Mouse (Mus musculus) Patski (cell line): ENCODE measurements around the gene D1Pas1. TPM values are rescaled to one million over a fixed set of nuclear protein-coding genes. Genes with fewer than 3 reads are reported as not detected.

Experiments
- ATAC-seq: fragments of 100-300 bp; one replicate; pipeline ENCODE4 v1.8.0; 2021
- CTCF ChIA-PET: fragments of 350-600 bp; sonication (Branson Sonifier 250); formaldehyde crosslinking; loops from one replicate; lab custom pipeline; 2022; ENCODE audit warnings: inconsistent platforms; lab: Charles Lee
- POLR2A ChIA-PET: fragments of 350-600 bp; sonication (Branson Sonifier 250); formaldehyde crosslinking; loops from one replicate; lab custom pipeline; 2022; ENCODE audit warnings: antibody characterized with exemption, inconsistent platforms; lab: Charles Lee
- DNase-seq: peaks from one replicate; pipeline ENCODE4 v3.0.0-alpha.2; 2011; ENCODE audit warnings: low read depth, low spot score
- H3K27me3 ChIP-seq: fragments of 371-371 bp; one replicate; pipeline ENCODE4 v1.5.1; 2021
- CTCF ChIP-seq: fragments of 100-300 bp; IDR thresholded peaks from one replicate; pipeline ENCODE4 v1.5.1; 2021
- in situ Hi-C: fragments of 300-500 bp; cut with MboI; formaldehyde crosslinking; loops from 3 replicates; pipeline ENCODE4 v1.11.1; 2018; ENCODE audit warnings: low pct_unique_long_range_greater_than_20kb, mixed read lengths
- polyA plus RNA-seq: library from polyadenylated mRNA; unstranded; gene quantifications from one replicate; pipeline ENCODE4 v1.2.3, GENCODE M21; 2021

D1Pas1 gene
- polyA plus RNA-seq, 1 experiment from 2014 or later = not detected

GRCm38 (mm10) chr1:186986086-186986485 is 18.9 kb downstream of the D1Pas1 start:
- no peak for TF ChIP-seq CTCF
- CTCF ChIA-PET = interaction anchor here (0.7 kb wide), 1 partner anchor 12 kb away, joined by 3 read pairs; no protein-coding TSS in a partner anchor
- ATAC-seq (no peak), DNase-seq (no peak)
- POLR2A ChIA-PET = no interaction called here
- H3K27me3 ChIP-seq = no peaks in the 10 kb centered on the region
- in situ Hi-C loops = no loop called here

- ATAC-seq (no peak), DNase-seq (no peak)
- TF ChIP-seq CTCF = no peak
- H3K27me3 ChIP-seq = no peaks in the 10 kb centered on the region
- in situ Hi-C loops = no loop called here
- CTCF ChIA-PET = no interaction called here
- POLR2A ChIA-PET = no interaction called here
Measured at GRCm38 (mm10) chr1:186986506-186986905, 19.3 kb downstream of the D1Pas1 start.

- CTCF ChIA-PET = no interaction called here
- ATAC-seq = no peak
- no peak for TF ChIP-seq CTCF
- POLR2A ChIA-PET = no interaction called here
- in situ Hi-C loops = no loop called here
- H3K27me3 ChIP-seq = no peaks in the 10 kb centered on the region
- DNase-seq = no peak
Measured at GRCm38 (mm10) chr1:186988281-186988682, 21.1 kb downstream of the D1Pas1 start.

GRCm38 (mm10) chr1:186988822-186989221 is 21.6 kb downstream of the D1Pas1 start:
- ATAC-seq = no peak
- DNase-seq = no peak
- ChIA-PET POLR2A (no interaction called here), CTCF (no interaction called here)
- TF ChIP-seq CTCF = no peak
- in situ Hi-C loops = no loop called here
- no peaks in the 10 kb centered on the region for H3K27me3 ChIP-seq

DNA sequence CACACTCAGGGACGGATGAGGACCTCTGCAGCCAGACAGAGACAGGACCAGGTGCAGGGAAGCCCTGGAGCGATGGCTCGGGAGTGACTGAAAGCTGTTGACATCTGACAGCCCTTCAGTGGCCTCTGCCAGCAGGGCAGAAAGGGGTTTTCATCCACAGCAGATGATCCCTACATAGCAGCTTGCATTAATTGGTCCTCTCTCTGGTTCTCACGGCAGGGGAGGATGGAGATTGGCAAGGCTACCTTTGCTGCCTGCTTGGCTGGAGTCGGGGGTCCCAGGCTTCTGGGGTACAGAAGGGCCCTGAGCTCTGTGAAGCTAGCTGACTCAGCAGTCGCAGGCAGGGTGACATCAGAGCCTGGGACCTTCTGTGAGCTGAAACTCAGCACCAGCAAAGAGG is 24.3 kb downstream of the D1Pas1 start:
- ATAC-seq = no peak
- no peak for TF ChIP-seq CTCF
- POLR2A ChIA-PET = no interaction called here
- in situ Hi-C loops = no loop called here
- CTCF ChIA-PET = interaction anchor here (1.3 kb wide), 1 partner anchor 12 kb away, joined by 4 read pairs; no protein-coding TSS in a partner anchor
- no peaks in the 10 kb centered on the region for H3K27me3 ChIP-seq
- no peak for DNase-seq

DNA sequence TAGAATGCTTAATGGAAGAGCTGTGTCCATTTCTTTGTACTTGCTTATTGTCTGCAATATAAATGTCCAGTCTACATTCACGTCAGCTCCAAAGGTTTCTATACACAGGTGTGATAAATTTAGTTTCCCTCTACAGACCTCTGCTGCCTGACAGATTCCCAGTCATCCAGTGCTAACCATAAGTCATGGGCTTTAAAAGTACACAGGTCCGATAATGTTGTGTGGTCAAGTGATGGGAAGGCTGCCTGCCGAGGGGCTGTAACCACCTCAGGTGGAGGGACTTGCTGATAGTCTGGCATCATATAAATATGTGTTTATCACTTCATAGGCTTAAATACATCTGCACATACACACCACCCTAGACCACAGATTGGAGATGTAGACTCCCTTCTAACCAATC is 24.9 kb downstream of the D1Pas1 start:
- no peaks in the 10 kb centered on the region for H3K27me3 ChIP-seq
- ATAC-seq (no peak), DNase-seq (no peak)
- ChIA-PET POLR2A (no interaction called here), CTCF (interaction anchor here (1.3 kb wide), 1 partner anchor 13 kb away, joined by 4 read pairs; no protein-coding TSS in a partner anchor)
- in situ Hi-C loops = no loop called here
- TF ChIP-seq CTCF = no peak

DNA sequence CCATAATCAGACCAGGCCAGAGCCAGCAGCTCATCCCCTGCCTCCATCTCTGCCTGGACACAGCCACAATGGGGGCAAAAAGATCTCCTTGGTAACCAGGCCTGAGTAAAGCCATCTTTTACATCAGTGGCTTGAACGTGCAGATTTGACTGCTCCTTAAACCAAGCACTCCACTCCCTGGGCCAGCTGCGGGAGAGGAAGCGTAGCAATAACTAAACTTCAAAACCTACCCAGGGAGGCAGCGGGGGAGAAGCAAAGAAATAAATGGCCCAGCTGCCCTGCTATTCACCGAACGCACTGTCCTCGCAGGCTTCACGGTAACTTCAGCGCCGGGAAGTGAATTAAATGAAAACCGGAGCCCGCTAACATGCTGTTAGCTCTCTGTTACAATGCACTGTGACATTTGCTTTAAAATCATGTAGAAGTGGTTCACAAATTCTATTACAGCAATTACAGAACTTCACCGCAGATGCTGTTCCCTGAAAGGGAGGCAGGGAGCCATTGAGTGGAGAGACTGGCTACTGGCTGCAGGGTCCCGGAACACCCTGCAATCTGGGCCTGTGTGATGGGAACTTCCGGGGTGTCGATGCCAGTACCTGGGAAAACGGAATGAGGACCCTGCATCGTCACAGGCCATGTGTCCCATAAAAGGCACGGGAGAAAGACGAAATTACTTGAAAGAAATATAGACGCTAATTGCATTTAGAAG is 30.5 kb downstream of the D1Pas1 start:
- CTCF ChIA-PET = interaction anchor here (1.1 kb wide), 1 partner anchor 12 kb away, joined by 3 read pairs; no protein-coding TSS in a partner anchor
- ATAC-seq (no peak), DNase-seq (no peak)
- in situ Hi-C loops = no loop called here
- POLR2A ChIA-PET = no interaction called here
- no peak for TF ChIP-seq CTCF
- H3K27me3 ChIP-seq = no peaks in the 10 kb centered on the region

DNA sequence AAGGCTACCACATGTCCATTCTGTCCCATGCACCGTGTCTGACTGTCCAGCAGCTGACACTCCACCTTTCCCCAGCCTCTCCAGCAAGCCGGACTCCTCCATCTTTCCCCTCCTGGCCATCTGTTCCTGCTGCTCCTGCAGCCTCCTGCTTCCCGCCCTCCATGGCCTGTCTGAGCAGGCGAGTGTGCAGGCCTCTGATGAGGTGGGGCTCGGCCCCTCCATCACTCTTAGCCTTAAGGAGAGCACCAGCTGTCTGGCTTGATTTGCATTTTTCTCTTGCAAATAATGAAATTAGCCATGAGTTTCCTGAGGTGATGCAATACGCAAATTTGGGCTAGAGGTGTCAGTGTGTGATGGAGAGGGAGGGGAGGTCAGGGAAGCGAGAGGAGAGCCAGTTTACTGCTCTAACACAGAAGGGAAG is 36.2 kb downstream of the D1Pas1 start:
- H3K27me3 ChIP-seq = no peaks in the 10 kb centered on the region
- ATAC-seq (no peak), DNase-seq (no peak)
- CTCF ChIA-PET = no interaction called here
- TF ChIP-seq CTCF = no peak
- POLR2A ChIA-PET = no interaction called here
- in situ Hi-C loops = no loop called here

DNA sequence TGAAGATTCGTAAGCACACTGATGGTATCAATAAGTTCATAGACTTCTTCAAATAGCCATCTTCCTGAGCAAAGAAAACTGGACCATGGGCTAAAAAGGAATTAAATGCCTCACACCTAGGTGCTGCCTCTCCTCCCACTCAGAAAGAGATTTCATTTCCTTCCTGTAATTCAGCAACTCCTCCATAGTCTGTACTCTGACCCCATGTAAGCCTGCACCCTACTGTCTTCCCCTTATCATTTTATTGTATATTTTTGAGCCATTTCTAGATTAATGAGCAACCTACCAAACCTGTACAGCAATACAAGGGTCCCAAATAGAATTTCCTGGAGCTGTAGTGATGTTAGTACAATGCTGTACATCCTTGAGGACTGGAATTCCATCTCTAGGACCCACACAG is 37.1 kb downstream of the D1Pas1 start:
- CTCF ChIA-PET = interaction anchor here (1.3 kb wide), 1 partner anchor 29 kb away, joined by 3 read pairs; no protein-coding TSS in a partner anchor
- POLR2A ChIA-PET = interaction anchor here (0.6 kb wide), 1 partner anchor 25 kb away, joined by 3 read pairs; no protein-coding TSS in a partner anchor
- no peak for ATAC-seq
- in situ Hi-C loops = no loop called here
- TF ChIP-seq CTCF = no peak
- no peaks in the 10 kb centered on the region for H3K27me3 ChIP-seq
- DNase-seq = no peak

DNA sequence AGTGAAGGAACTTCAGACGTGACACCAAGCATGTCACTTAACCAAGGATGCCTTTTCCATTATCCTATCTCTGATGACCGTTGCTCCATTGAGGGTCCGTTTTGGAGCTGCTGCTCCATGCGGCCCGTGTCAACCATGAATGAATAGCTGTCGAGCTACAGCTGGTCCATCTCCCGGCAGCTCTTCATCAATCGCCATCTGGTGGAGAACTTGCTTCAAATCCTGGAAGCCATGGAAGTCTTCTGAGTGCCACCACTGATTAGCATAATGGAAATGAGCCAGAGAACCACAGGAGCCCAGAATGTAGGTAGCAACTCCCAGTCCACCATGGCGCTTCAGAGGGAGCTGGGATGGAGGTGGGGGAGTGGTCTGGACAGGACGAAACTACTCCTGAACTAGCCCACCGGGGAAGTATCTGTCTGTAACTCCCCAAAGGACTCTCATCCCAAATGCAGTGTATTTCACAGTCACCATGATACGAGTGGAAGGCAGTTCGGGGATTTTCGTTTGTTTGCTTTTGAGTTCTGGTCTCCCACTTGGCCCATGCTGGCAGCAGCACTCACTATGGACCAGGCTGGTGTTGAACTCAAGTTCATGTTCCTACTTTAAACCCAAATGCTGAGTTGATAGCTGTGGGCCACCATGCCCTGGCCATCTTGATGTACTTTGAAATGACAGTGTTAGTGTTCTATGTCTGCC is 39.2 kb downstream of the D1Pas1 start:
- TF ChIP-seq CTCF = no peak
- in situ Hi-C loops = no loop called here
- POLR2A ChIA-PET = no interaction called here
- DNase-seq = no peak
- CTCF ChIA-PET = interaction anchor here (0.8 kb wide), 1 partner anchor 17 kb away, joined by 3 read pairs; no protein-coding TSS in a partner anchor
- no peak for ATAC-seq
- no peaks in the 10 kb centered on the region for H3K27me3 ChIP-seq

- in situ Hi-C loops = no loop called here
- CTCF ChIA-PET = interaction anchor here (1.7 kb wide), 1 partner anchor 12 kb away, joined by 5 read pairs; no protein-coding TSS in a partner anchor
- TF ChIP-seq CTCF = no peak
- DNase-seq = no peak
- POLR2A ChIA-PET = no interaction called here
- no peak for ATAC-seq
- H3K27me3 ChIP-seq = no peaks in the 10 kb centered on the region
Measured at GRCm38 (mm10) chr1:187008236-187008635, 41.0 kb downstream of the D1Pas1 start.
